Mouse (Mus musculus) neutrophil, adult 83 days (primary cell): ENCODE measurements around the gene Riiad1. TPM values are rescaled to one million over a fixed set of nuclear protein-coding genes. Genes with fewer than 3 reads are reported as not detected.

Experiments
- total RNA-seq, 2 experiments: library from RNA; stranded (reverse); gene quantifications; one replicate each; pipeline ENCODE4 v1.2.4; 2023

The Riiad1 gene
- total RNA-seq: 1 to 10 TPM in 1 of 2 experiments, not detected in 1; 2.6 TPM

DNA sequence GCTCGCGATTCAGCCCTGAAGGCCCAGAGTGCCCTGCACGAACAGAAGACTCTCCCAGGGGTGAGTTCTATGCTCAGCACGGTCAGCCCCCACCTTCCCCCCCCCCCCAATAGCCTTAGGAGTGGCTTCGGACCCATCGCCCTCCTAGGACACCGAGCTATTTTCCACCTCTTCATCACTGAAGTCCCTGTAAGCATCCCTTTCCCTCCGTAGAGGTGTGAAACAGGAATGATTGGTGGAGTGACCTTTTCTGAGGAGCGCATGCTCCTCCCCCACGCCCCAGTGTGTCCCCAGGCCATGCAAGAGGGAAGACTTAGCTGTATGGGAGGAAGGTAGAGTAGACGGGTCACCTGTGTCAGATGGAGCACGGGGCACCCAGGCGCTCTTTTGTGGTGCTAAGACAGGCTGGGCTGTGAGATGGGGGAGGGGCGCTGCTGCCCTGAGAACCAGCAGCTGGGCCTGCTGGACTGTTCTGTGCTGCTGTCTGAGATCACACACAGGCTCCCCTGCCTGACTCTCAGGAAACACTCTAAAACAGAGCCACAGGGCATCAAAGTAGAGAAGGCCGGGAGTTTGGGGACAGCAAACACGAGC, at the start of gene Riiad1:
Riiad1 (minus strand) TSS at position 51 of the 594 bp plus-strand sequence.

DNA sequence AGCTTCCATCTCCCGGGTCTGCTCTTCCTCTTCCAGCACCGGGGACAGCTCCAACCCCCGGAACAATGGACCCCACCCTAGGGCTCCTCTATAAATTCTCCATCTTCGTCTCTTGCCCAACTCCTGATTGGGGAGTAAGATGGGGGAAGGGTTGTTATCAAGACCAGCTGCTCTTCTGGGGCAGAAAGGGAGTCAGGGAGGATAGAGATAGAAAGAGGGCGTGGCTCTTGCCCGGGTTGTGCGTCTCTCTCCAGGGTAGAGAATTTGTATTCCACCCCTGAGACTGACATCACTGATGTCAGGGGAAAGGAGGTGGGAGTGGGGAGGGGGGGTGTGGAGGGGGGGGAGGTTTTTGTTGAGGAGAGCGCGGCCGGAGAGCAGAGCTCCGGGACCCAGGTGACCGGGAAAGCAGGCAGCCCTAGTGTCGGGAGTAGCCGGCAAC, 2.1 kb downstream of the Riiad1 start, which contains the start of gene Celf3:
Celf3 (plus strand) TSS at position 315 of the 442 bp plus-strand sequence.

DNA sequence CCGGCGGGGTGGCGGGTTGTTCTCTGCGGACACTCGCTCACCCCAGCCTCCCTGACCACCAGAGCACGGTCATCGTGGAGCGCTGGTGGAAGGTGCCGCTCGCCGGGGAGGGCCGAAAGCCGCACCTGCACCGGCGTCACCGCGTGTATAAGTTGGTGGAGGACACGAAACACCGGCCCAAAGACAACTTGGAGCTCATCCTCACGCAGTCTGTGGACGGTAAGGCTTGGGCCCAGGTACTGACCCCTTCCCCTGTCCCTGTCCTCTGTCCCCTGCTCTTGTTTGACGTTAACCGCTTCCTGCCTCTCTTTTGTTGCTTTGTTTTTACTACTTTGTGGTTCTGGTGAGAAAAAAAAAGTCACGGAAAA, 36.6 kb downstream of the Riiad1 start, which contains the start of gene Oaz3:
Oaz3 (minus strand) TSS at position 319 of the 368 bp plus-strand sequence.

DNA sequence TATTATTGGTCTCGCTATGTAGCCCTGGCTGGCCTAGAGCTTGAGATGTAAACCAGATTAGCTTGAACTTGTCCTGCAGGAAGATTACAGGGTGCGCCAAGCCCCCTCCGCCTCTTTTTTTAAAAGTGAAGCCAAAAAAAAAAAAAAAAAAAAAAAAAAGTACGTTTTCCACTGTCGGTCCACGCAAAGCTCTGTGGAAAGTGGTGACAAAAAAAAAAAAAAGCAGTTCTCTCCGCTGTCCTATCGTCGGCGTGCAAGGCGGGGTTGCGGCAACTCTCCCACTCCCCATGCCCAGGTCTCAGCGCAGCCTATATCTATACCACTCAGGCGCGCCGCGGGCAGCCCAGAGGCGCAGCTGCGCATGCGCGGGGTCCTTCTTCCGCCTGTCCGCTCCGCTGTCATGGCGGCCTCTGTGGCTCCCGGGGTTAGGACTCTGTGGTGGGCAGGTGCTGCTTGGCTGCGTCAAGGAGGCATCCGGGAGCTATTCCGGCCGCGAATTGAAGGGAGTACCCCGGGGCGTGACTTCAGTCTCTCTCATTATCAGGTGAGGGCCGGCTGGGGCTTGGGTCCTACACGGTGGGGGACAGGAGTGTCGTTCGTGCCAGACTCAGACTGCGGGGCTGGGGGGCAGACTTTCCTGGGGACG, 37.1 kb downstream of the Riiad1 start, which contains the start of gene Mrpl9:
Mrpl9 (plus strand) TSS at position 368 of the 646 bp plus-strand sequence.

Other genes starting within 250 kb of the Riiad1 start
- gene Gm4778, start 216.3 kb downstream of the Riiad1 start, total RNA-seq: not detected
- 1 to 10 TPM in 1 of 2 experiments, under 1 TPM in 1; 0.90 to 1.2 TPM for gene Them4, start 170.3 kb downstream of the Riiad1 start, total RNA-seq
- not detected for gene Them5, start 138.2 kb downstream of the Riiad1 start, total RNA-seq
- not detected for gene C2cd4d, start 117.9 kb downstream of the Riiad1 start, total RNA-seq
- gene Rorc, start 107.5 kb downstream of the Riiad1 start, total RNA-seq: not detected
- gene Lingo4, start 81.8 kb downstream of the Riiad1 start, total RNA-seq: not detected
- gene Tdrkh, start 67.1 kb downstream of the Riiad1 start, total RNA-seq: 1 to 10 TPM in 1 of 2 experiments, under 1 TPM in 1; 0.88 to 1.4 TPM
- gene Mrpl9, start 37.0 kb downstream of the Riiad1 start, total RNA-seq: 10 to 100 TPM; 16.7 to 20.0 TPM
- gene Oaz3, start 36.4 kb downstream of the Riiad1 start, total RNA-seq: not detected
- not detected for gene Celf3, start 2.0 kb downstream of the Riiad1 start, total RNA-seq
- 10 to 100 TPM; 47.4 to 52.1 TPM for gene Snx27, start 102.4 kb upstream of the Riiad1 start, total RNA-seq
- gene Gm10972, start 162.8 kb upstream of the Riiad1 start, total RNA-seq: not detected
- gene Tuft1, start 178.5 kb upstream of the Riiad1 start, total RNA-seq: 1 to 10 TPM; 1.0 to 2.1 TPM
- 1 to 10 TPM; 3.4 to 4.4 TPM for gene Selenbp2, start 213.2 kb upstream of the Riiad1 start, total RNA-seq